Mouse (Mus musculus): ENCODE data around the gene Dlgap5. TPM values are rescaled to one million over a fixed set of nuclear protein-coding genes. Genes with fewer than 3 reads are reported as not detected.

Gene Dlgap5
- polyA plus RNA-seq, 1 experiment from 2014 or later: 86.4 TPM

DNA sequence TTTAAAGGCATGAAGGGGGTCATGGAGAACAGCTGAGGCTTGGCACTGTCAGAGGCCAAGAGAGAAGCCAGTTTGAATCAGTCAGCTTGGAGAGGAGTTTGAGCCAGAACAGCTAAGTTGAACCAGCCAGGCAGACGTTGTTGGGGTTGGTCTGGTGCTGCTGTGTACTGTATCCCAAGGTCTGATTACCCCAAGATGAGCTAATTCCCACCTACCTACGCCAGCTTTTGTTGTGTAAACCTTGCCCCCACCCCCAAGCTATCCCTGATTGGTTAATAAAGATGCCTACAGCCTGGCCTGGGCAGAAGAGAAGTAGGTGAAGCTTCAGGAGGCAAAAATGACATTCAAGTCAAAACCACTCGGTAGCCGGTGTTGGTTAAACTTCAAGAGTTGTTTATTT lies 4.3 kb upstream of the Dlgap5 start:
- WGBS: 71% methylated on average over 4 of the region's 4 CpGs

DNA sequence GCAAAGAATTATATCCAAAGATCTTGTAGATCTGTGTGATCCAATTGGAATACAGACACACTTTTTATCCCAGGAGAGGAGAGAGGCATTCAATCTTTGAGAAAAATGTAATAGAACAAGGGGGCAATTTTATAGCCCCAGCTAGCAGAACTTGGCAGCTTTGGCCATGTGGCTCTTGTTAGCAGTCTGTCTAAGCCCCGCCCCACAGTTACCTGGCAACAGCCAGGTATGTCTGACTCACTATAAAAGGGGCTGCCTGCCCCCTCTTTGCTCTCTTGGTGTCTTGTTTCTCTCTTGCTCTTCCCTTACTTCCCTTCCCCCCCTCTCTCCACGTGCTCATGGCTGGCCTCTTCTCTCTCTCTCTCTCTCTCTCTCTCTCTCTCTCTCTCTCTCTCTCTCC lies 3.4 kb upstream of the Dlgap5 start:
- H3K27ac ChIP-seq: no peak overlapping the region
- no peak for DNase-seq (ENCODE audit: extremely low spot score, low spot score)

More for the DNA sequence above, 4.3 kb upstream of the Dlgap5 start:
- DNase-seq (ENCODE audit: extremely low spot score, low spot score): no peak
- no peak overlapping the region for H3K27ac ChIP-seq
- no peaks in the 10 kb centered on the region for H3K9me3 ChIP-seq
- H3K27me3 ChIP-seq (ENCODE audit: poor library complexity, severe bottlenecking): no peaks in the 10 kb centered on the region
- H3K36me3 ChIP-seq (replicated peaks): no peaks in the 10 kb centered on the region
- no peak overlapping the region for H3K4me3 ChIP-seq
- H3K4me1 ChIP-seq: peaks cover 7% of the 10 kb centered on the region

GRCm38 (mm10) chr14:47419723-47420276 lies 1.6 kb upstream of the Dlgap5 start:
- Histone ChIP-seq H3K9me3 (no peaks in the 10 kb centered on the region), H3K36me3 (replicated peaks) (peaks cover 19% of the 10 kb centered on the region), H3K4me1 (peaks cover 19% of the 10 kb centered on the region), H3K27ac (no peak overlapping the region), H3K4me3 (no peak overlapping the region), H3K27me3 (ENCODE audit: poor library complexity, severe bottlenecking) (no peaks in the 10 kb centered on the region)
- 94% methylated on average over 24 of the region's 24 CpGs for WGBS
- no peak for DNase-seq (ENCODE audit: extremely low spot score, low spot score)

More for the DNA sequence above, 3.4 kb upstream of the Dlgap5 start:
- Histone ChIP-seq H3K27me3 (ENCODE audit: poor library complexity, severe bottlenecking) (no peaks in the 10 kb centered on the region), H3K36me3 (replicated peaks) (peaks cover 1% of the 10 kb centered on the region), H3K9me3 (no peaks in the 10 kb centered on the region), H3K4me1 (peaks cover 15% of the 10 kb centered on the region), H3K4me3 (no peak overlapping the region)
- 47% methylated on average over 2 of the region's 2 CpGs for WGBS

- no peak for DNase-seq (ENCODE audit: extremely low spot score, low spot score)
- H3K4me1 ChIP-seq: peaks cover 19% of the 10 kb centered on the region
- H3K4me3 ChIP-seq: no peak overlapping the region
- no peaks in the 10 kb centered on the region for H3K27me3 ChIP-seq (ENCODE audit: poor library complexity, severe bottlenecking)
- H3K36me3 ChIP-seq (replicated peaks): peaks cover 26% of the 10 kb centered on the region
- H3K9me3 ChIP-seq: no peaks in the 10 kb centered on the region
- peak overlapping the region; percentile 89 for H3K27ac ChIP-seq
- WGBS: 88% methylated on average over 9 of the region's 9 CpGs
Measured at GRCm38 (mm10) chr14:47419034-47419625, 923 bp upstream of the Dlgap5 start.

DNA sequence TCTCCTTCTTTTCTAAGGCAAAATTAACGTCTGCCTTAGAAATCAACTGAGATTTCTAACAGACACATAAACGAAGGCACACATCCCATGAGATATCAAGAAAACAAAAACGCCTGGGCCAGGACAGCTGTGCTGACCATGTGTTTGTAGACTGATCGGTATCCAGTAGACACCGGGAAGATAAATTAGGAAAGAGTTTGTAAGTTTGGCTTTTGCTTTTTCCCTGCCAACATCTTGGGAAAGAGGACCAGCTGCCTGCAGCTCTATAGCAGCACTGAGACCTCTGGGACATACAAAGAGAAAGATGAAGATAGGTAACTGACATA lies 422 bp upstream of the Dlgap5 start:
- peak overlapping the region; percentile 63 for H3K4me3 ChIP-seq
- H3K27ac ChIP-seq: peak overlapping the region; percentile 89
- no peak for DNase-seq (ENCODE audit: extremely low spot score, low spot score)
- no peaks in the 10 kb centered on the region for H3K27me3 ChIP-seq (ENCODE audit: poor library complexity, severe bottlenecking)
- H3K4me1 ChIP-seq: peaks cover 19% of the 10 kb centered on the region
- 59% methylated on average over 5 of the region's 5 CpGs for WGBS
- H3K36me3 ChIP-seq (replicated peaks): peaks cover 31% of the 10 kb centered on the region
- no peaks in the 10 kb centered on the region for H3K9me3 ChIP-seq

GRCm38 (mm10) chr14:47417346-47417745 lies 861 bp downstream of the Dlgap5 start:
- Histone ChIP-seq H3K36me3 (replicated peaks) (peaks cover 44% of the 10 kb centered on the region), H3K27me3 (ENCODE audit: poor library complexity, severe bottlenecking) (no peaks in the 10 kb centered on the region), H3K4me3 (peak overlapping the region; percentile 63), H3K4me1 (peaks cover 19% of the 10 kb centered on the region), H3K27ac (peak overlapping the region; percentile 89), H3K9me3 (no peaks in the 10 kb centered on the region)
- no peak for DNase-seq (ENCODE audit: extremely low spot score, low spot score)
- WGBS: 45% methylated on average over 3 of the region's 3 CpGs

DNA sequence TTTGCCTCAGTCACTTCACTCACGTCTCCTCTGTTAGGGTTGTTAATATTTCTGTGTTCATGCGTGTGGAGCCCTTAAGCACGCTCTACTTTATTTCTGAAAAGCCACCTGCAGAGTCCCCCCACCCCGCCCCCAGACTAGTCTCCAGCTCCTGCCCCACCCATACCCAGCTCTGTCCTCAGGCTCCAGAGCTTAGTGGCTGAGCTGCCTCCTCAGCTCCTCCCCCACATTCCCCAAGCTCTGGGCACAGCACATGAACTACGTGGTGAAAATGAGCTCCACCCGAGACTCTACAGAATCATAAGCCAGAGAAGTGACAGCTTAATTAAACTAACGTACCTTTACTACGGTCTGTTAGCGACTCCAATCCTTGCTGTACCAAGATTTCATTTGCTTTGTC lies 12.2 kb downstream of the Dlgap5 start:
- Histone ChIP-seq H3K36me3 (replicated peaks) (peaks cover 100% of the 10 kb centered on the region), H3K27ac (no peak overlapping the region), H3K9me3 (no peaks in the 10 kb centered on the region), H3K27me3 (ENCODE audit: poor library complexity, severe bottlenecking) (no peaks in the 10 kb centered on the region), H3K4me1 (no peaks in the 10 kb centered on the region), H3K4me3 (no peak overlapping the region)
- WGBS: 93% methylated on average over 9 of the region's 9 CpGs
- no peak for DNase-seq (ENCODE audit: extremely low spot score, low spot score)

GRCm38 (mm10) chr14:47402735-47403134 lies 15.5 kb downstream of the Dlgap5 start:
- H3K4me3 ChIP-seq: no peak overlapping the region
- H3K9me3 ChIP-seq: no peaks in the 10 kb centered on the region
- H3K36me3 ChIP-seq (replicated peaks): peaks cover 100% of the 10 kb centered on the region
- H3K27me3 ChIP-seq (ENCODE audit: poor library complexity, severe bottlenecking): no peaks in the 10 kb centered on the region
- no peak for DNase-seq (ENCODE audit: extremely low spot score, low spot score)
- 92% methylated on average over 8 of the region's 8 CpGs for WGBS
- H3K4me1 ChIP-seq: no peaks in the 10 kb centered on the region
- H3K27ac ChIP-seq: no peak overlapping the region

DNA sequence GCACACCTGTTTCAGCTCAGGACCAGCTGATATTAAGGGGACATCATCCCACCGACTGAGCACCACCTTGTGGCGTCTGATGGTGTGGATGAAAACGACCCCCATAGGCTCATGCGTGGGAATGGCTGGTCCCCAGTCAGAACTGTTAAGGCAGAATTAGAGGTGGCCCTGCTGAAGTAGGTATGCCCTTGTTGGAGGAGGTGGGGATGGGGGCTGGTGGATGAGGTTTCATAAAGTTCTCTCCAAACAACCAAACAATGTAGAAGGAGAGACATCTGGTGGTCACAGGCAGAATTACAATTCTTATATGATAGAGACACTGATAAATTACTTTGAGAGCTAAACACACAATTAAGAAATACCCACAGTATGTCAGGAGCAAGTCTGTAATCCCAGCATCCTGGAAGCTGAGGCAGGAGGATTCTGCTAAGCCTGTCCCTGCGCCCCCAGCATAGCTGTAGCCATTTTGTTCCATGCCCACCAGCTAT lies 22.0 kb downstream of the Dlgap5 start:
- H3K4me1 ChIP-seq: peaks cover 5% of the 10 kb centered on the region; the same call in 1 of the 2 replicates
- no peak overlapping the region for H3K4me3 ChIP-seq
- no peaks in the 10 kb centered on the region for H3K27me3 ChIP-seq (ENCODE audit: poor library complexity, severe bottlenecking)
- WGBS: 71% methylated on average over 5 of the region's 5 CpGs
- H3K36me3 ChIP-seq (replicated peaks): peaks cover 100% of the 10 kb centered on the region
- no peak overlapping the region for H3K27ac ChIP-seq
- no peaks in the 10 kb centered on the region for H3K9me3 ChIP-seq
- no peak for DNase-seq (ENCODE audit: extremely low spot score, low spot score)

DNA sequence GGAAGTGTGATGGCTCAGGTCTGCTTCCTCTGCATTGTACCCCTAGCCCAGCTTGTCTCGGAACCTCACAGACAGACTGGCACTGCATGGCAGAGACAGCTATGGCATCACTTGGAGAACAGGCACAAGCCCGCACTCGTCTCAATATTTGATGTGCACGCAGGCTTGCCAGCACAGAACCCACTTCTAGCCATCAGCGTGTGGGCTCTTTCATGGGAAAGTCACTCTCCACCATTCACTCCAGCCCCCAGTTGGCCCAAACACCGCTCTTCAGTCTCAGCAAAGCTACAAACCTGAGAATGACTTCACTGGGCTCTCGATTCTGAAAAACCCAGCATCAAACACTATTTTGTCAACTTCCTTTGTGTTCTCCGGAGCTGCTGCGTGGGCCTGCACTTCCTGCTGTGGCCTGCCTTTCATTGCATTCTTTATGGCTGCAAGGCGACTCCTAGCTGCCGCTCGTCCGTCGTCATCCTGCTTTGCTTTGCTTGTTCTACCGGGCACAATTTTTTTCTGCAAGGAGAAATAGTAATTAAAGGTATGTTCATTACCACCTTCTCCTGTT lies 22.7 kb downstream of the Dlgap5 start:
- peaks cover 5% of the 10 kb centered on the region; the same call in 1 of the 2 replicates for H3K4me1 ChIP-seq
- no peaks in the 10 kb centered on the region for H3K27me3 ChIP-seq (ENCODE audit: poor library complexity, severe bottlenecking)
- DNase-seq (ENCODE audit: extremely low spot score, low spot score): no peak
- H3K4me3 ChIP-seq: no peak overlapping the region
- no peak overlapping the region for H3K27ac ChIP-seq
- no peaks in the 10 kb centered on the region for H3K9me3 ChIP-seq
- peaks cover 100% of the 10 kb centered on the region for H3K36me3 ChIP-seq (replicated peaks)
- 85% methylated on average over 15 of the region's 15 CpGs for WGBS

- H3K4me3 ChIP-seq: no peak overlapping the region
- no peak for DNase-seq (ENCODE audit: extremely low spot score, low spot score)
- peaks cover 5% of the 10 kb centered on the region; the same call in 1 of the 2 replicates for H3K4me1 ChIP-seq
- WGBS: 96% methylated on average over 6 of the region's 6 CpGs
- no peaks in the 10 kb centered on the region for H3K9me3 ChIP-seq
- peaks cover 100% of the 10 kb centered on the region for H3K36me3 ChIP-seq (replicated peaks)
- H3K27me3 ChIP-seq (ENCODE audit: poor library complexity, severe bottlenecking): no peaks in the 10 kb centered on the region
- H3K27ac ChIP-seq: no peak overlapping the region
Measured at GRCm38 (mm10) chr14:47395007-47395406, 23.2 kb downstream of the Dlgap5 start.

DNA sequence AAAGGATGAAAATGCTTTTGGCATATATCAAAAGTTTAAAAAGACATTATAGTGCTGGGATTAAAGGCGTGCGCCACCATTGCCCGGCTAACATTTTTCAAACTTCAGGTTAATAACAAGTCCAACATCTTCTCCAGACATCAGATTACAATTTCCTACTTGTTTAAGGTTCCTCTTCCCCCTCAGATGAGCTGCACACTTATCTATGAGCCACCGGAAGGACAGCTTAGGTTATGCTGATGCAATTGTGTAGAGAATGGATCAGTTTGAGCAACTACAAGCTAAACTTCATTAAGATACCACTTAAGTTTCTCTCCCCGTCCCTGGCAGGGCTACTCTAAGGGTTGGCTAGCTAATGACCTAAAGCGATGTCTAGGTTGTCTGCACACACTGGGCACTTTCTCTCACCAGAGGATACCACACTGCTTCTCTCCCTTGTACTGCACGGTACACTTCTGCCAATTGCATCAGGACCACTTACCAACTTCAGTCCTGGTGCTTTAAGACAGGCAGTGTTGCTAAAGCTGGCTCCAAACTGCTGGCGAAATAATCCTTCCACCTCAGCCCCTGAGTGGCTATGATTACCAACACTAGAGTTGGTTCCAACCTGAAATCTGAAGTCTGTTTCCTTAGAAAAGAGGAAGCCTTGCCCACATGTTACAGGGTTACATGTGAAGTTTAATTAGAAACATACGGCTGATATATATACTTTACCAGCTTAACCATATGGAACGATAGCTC lies 24.7 kb downstream of the Dlgap5 start:
- Histone ChIP-seq H3K4me3 (no peak overlapping the region), H3K27ac (no peak overlapping the region), H3K4me1 (peaks cover 5% of the 10 kb centered on the region; the same call in 1 of the 2 replicates), H3K9me3 (no peaks in the 10 kb centered on the region), H3K36me3 (replicated peaks) (peaks cover 100% of the 10 kb centered on the region), H3K27me3 (ENCODE audit: poor library complexity, severe bottlenecking) (no peaks in the 10 kb centered on the region)
- WGBS: 94% methylated on average over 10 of the region's 10 CpGs
- no peak for DNase-seq (ENCODE audit: extremely low spot score, low spot score)

GRCm38 (mm10) chr14:47386125-47386524 lies 32.1 kb downstream of the Dlgap5 start:
- no peaks in the 10 kb centered on the region for H3K27me3 ChIP-seq (ENCODE audit: poor library complexity, severe bottlenecking)
- DNase-seq (ENCODE audit: extremely low spot score, low spot score): no peak
- no peak overlapping the region for H3K27ac ChIP-seq
- no peak overlapping the region for H3K4me3 ChIP-seq
- H3K4me1 ChIP-seq: no peaks in the 10 kb centered on the region
- no peaks in the 10 kb centered on the region for H3K9me3 ChIP-seq
- peaks cover 58% of the 10 kb centered on the region for H3K36me3 ChIP-seq (replicated peaks)
- 91% methylated on average over 11 of the region's 11 CpGs for WGBS

Measured in forebrain, embryonic 10.5 days (tissue).